Mouse (Mus musculus): ENCODE results near the gene Cdkl5. TPM values are rescaled to one million over a fixed set of nuclear protein-coding genes. Genes with fewer than 3 reads are reported as not detected.

The Cdkl5 gene
- polyA plus RNA-seq, 1 experiment from 2014 or later = 3.3 TPM

DNA sequence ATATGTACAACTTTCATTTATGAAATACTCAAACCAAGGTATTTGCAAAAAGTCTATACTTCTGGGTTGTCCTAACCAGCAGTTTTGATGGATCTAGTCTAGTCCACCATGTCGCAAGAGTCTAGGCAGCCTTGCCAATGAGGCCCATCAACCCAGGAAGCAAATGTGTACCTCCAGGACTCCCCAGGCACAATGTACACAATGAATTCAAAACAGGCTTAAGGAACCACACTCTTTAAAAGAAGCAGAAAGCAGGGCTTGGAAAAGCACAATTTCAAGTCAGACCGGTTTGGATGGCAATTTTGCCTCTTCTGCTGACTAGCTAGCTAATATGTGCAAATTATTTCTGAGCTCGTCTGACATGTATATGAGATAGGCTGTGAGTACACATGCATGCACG, 4.2 kb downstream of the Cdkl5 start:
- Histone ChIP-seq H3K36me3 (ENCODE audit: insufficient read depth, low read length) (no peaks in the 10 kb centered on the region), H3K4me3 (ENCODE audit: low read depth, low read length) (no peak overlapping the region), H3K9ac (replicated peaks; ENCODE audit: low read depth) (no peak overlapping the region), H3K4me2 (replicated peaks; ENCODE audit: low read depth, low read length) (no peak overlapping the region), H3K27me3 (replicated peaks; ENCODE audit: insufficient read depth, low read length) (no peaks in the 10 kb centered on the region), H3K27ac (ENCODE audit: low read length) (no peak overlapping the region), H3K4me1 (ENCODE audit: insufficient read depth, low read depth, low read length) (no peaks in the 10 kb centered on the region), H3K9me3 (ENCODE audit: low read length) (no peaks in the 10 kb centered on the region)
- TF ChIP-seq CTCF (IDR thresholded peaks at IDR 0.05) (no peak), EP300 (IDR thresholded peaks at IDR 0.05) (no peak)
- 61% methylated on average over 4 of the region's 4 CpGs for WGBS
- ATAC-seq (no peak), DNase-seq (ENCODE audit: low spot score) (peak; percentile 15)

DNA sequence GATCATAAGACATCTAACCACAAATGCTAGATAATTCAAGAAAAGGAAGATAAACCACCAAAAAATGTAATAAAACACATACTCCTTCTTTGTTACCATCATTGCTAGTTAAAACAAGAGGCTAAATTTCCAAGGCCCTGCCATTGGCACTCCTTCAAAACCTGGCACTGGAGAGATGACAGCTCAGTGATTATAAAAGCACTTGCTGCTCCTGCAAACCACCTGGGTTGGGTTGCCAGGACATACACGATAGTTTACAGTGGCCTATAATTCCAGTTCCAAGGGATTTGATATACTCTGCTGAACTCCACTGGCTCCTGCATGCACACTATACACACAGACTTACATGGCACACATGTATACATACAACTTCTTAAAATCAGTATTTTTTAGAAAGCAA, 16.6 kb downstream of the Cdkl5 start:
- Histone ChIP-seq H3K4me3 (ENCODE audit: low read depth, low read length) (no peak overlapping the region), H3K27ac (ENCODE audit: low read length) (no peak overlapping the region)
- no peak for ATAC-seq

DNA sequence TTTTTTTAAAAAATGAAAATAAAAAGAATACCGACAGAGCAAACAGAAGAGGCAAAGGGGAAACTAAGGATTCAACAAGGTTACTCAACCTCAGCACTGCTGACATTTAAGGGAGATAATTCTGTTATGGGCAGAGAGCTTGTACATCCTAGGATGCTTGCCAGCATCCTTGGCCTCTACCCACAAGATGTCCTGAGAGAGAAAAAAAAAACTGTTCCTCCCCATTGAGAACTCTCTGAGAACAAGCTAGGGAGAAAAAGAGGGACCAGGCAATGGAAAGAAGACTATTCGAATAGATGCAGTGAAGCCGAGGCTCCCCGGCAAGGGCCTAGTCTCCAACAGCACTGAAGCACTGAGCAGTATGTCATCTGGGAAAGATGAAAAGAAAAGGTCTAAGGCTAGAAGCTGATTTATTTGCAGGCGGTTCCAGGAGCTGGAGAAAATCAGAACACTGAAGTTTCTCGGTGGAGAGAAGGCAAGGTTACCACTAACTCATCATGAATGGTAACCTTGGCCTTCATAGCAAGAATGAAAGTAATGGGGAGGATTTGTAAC, 22.4 kb downstream of the Cdkl5 start:
- no peak overlapping the region for H3K27ac ChIP-seq (ENCODE audit: low read length)
- no peaks in the 10 kb centered on the region for H3K27me3 ChIP-seq (replicated peaks; ENCODE audit: insufficient read depth, low read length)
- H3K36me3 ChIP-seq (ENCODE audit: insufficient read depth, low read length) = no peaks in the 10 kb centered on the region
- ATAC-seq (no peak), DNase-seq (ENCODE audit: low spot score) (no peak)
- TF ChIP-seq CTCF (IDR thresholded peaks at IDR 0.05) (no peak), EP300 (IDR thresholded peaks at IDR 0.05) (no peak)
- no peak overlapping the region for H3K4me2 ChIP-seq (replicated peaks; ENCODE audit: low read depth, low read length)
- WGBS = 84% methylated on average over 6 of the region's 6 CpGs
- no peaks in the 10 kb centered on the region for H3K9me3 ChIP-seq (ENCODE audit: low read length)
- H3K4me1 ChIP-seq (ENCODE audit: insufficient read depth, low read depth, low read length) = no peaks in the 10 kb centered on the region
- no peak overlapping the region for H3K4me3 ChIP-seq (ENCODE audit: low read depth, low read length)
- no peak overlapping the region for H3K9ac ChIP-seq (replicated peaks; ENCODE audit: low read depth)

More for the DNA sequence above, 16.6 kb downstream of the Cdkl5 start:
- no peaks in the 10 kb centered on the region for H3K9me3 ChIP-seq (ENCODE audit: low read length)
- TF ChIP-seq EP300 (IDR thresholded peaks at IDR 0.05) (no peak), CTCF (IDR thresholded peaks at IDR 0.05) (no peak)
- H3K9ac ChIP-seq (replicated peaks; ENCODE audit: low read depth) = no peak overlapping the region
- DNase-seq (ENCODE audit: low spot score) = no peak
- H3K27me3 ChIP-seq (replicated peaks; ENCODE audit: insufficient read depth, low read length) = no peaks in the 10 kb centered on the region
- no peaks in the 10 kb centered on the region for H3K4me1 ChIP-seq (ENCODE audit: insufficient read depth, low read depth, low read length)
- H3K36me3 ChIP-seq (ENCODE audit: insufficient read depth, low read length) = no peaks in the 10 kb centered on the region
- 69% methylated on average over 1 of the region's 1 CpGs for WGBS
- no peak overlapping the region for H3K4me2 ChIP-seq (replicated peaks; ENCODE audit: low read depth, low read length)

DNA sequence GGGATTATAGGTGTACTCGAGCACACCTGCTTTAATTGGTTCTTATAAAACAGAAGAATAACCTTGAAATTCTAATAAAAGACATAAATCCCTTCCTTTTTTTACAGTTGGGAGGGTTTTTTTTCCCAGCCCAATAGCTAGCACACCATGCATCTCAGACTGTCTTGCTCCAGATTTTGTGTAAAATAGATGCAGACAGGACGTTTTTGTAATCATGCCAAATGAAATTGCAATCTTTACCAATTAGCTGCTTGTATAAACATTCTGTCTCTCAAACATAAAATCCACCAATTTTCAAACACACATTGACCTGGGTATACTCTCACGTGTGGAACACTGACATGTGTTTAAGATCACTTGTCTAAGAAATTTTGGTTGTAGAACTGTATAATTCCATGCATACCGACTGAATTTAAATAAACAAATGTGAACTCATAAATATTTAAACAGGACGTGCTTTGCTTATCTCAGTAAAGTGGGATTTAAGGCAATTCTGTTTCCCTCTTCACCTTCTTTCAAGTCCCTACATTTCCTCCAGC, 35.8 kb downstream of the Cdkl5 start:
- Histone ChIP-seq H3K36me3 (ENCODE audit: insufficient read depth, low read length) (no peaks in the 10 kb centered on the region), H3K9me3 (ENCODE audit: low read length) (no peaks in the 10 kb centered on the region), H3K27me3 (replicated peaks; ENCODE audit: insufficient read depth, low read length) (no peaks in the 10 kb centered on the region), H3K4me1 (ENCODE audit: insufficient read depth, low read depth, low read length) (no peaks in the 10 kb centered on the region), H3K9ac (replicated peaks; ENCODE audit: low read depth) (no peak overlapping the region), H3K27ac (ENCODE audit: low read length) (no peak overlapping the region), H3K4me3 (ENCODE audit: low read depth, low read length) (no peak overlapping the region), H3K4me2 (replicated peaks; ENCODE audit: low read depth, low read length) (no peak overlapping the region)
- no peak for DNase-seq (ENCODE audit: low spot score)
- ATAC-seq = no peak
- TF ChIP-seq EP300 (IDR thresholded peaks at IDR 0.05) (no peak), CTCF (IDR thresholded peaks at IDR 0.05) (no peak)
- WGBS = 40% methylated on average over 5 of the region's 5 CpGs

DNA sequence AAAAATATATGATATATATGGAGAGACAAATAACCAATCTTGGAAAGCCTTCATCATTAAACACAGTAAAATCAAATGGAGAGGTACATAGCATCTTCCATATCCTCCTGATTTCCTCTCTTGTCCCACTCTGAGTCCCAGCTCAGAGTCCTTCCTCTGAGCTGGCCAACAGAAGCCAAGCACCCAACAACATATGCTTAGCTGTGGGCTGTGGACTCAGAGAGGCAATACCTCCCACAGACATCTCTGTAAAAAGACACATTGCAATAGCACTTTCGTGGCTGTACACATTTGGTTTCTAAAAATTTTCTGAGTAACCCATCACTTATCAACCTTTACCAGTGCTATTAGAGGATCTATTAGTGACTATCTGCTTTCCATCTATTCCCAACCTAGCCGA, 44.9 kb downstream of the Cdkl5 start:
- ATAC-seq (no peak), DNase-seq (ENCODE audit: low spot score) (no peak)
- Histone ChIP-seq H3K27ac (ENCODE audit: low read length) (no peak overlapping the region), H3K27me3 (replicated peaks; ENCODE audit: insufficient read depth, low read length) (no peaks in the 10 kb centered on the region), H3K4me2 (replicated peaks; ENCODE audit: low read depth, low read length) (no peak overlapping the region), H3K4me3 (ENCODE audit: low read depth, low read length) (no peak overlapping the region), H3K36me3 (ENCODE audit: insufficient read depth, low read length) (no peaks in the 10 kb centered on the region), H3K9ac (replicated peaks; ENCODE audit: low read depth) (no peak overlapping the region), H3K4me1 (ENCODE audit: insufficient read depth, low read depth, low read length) (no peaks in the 10 kb centered on the region), H3K9me3 (ENCODE audit: low read length) (no peaks in the 10 kb centered on the region)
- TF ChIP-seq CTCF (IDR thresholded peaks at IDR 0.05) (no peak), EP300 (IDR thresholded peaks at IDR 0.05) (no peak)
- 73% methylated on average over 2 of the region's 2 CpGs for WGBS

DNA sequence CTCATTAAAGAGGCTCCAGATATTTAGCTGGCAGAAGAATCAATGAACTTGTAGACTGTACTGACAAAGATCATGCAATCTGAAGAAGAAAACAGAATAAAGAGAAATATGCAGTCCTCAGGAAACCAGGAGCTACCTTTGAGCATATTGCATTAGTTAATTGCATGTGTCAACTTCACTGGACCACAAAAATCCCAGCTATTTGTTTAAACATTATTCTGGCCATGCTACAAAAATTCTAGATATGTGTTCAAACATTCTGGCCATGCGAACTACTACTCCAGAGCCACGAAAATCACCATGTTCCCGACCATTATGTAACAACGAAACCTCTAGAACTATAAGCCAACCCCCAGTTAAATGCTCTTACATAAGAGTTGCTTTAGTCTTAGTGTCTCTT, 49.8 kb downstream of the Cdkl5 start:
- Histone ChIP-seq H3K4me1 (ENCODE audit: insufficient read depth, low read depth, low read length) (no peaks in the 10 kb centered on the region), H3K9ac (replicated peaks; ENCODE audit: low read depth) (no peak overlapping the region), H3K9me3 (ENCODE audit: low read length) (no peaks in the 10 kb centered on the region), H3K36me3 (ENCODE audit: insufficient read depth, low read length) (no peaks in the 10 kb centered on the region), H3K4me3 (ENCODE audit: low read depth, low read length) (no peak overlapping the region), H3K4me2 (replicated peaks; ENCODE audit: low read depth, low read length) (no peak overlapping the region), H3K27me3 (replicated peaks; ENCODE audit: insufficient read depth, low read length) (no peaks in the 10 kb centered on the region), H3K27ac (ENCODE audit: low read length) (no peak overlapping the region)
- DNase-seq (ENCODE audit: low spot score) (peak; percentile 62), ATAC-seq (peak; percentile 72)
- TF ChIP-seq EP300 (IDR thresholded peaks at IDR 0.05) (peak; percentile 95), CTCF (IDR thresholded peaks at IDR 0.05) (no peak)
- WGBS = 52% methylated on average over 4 of the region's 4 CpGs

DNA sequence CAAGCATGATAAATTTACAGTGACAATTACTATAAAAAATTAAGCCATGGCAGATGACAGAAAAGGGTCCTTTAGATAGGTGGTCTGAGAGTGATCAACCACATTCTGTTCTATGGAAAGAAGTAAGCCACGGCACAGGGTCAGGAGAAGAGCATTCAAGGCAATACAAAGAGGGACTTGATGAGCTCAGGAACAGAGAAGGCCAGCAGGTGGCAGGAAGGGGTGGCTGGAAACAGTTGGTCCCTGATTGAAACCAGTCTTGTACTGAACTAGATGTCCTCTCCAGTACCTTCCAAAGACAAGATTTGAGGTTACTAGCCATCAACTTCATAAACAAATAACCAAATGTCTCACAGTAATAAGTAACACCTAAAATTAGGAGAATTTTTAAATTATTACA, 59.0 kb downstream of the Cdkl5 start:
- Histone ChIP-seq H3K4me3 (ENCODE audit: low read depth, low read length) (no peak overlapping the region), H3K4me1 (ENCODE audit: insufficient read depth, low read depth, low read length) (no peaks in the 10 kb centered on the region), H3K36me3 (ENCODE audit: insufficient read depth, low read length) (no peaks in the 10 kb centered on the region), H3K4me2 (replicated peaks; ENCODE audit: low read depth, low read length) (no peak overlapping the region), H3K27me3 (replicated peaks; ENCODE audit: insufficient read depth, low read length) (no peaks in the 10 kb centered on the region), H3K9me3 (ENCODE audit: low read length) (no peaks in the 10 kb centered on the region), H3K9ac (replicated peaks; ENCODE audit: low read depth) (no peak overlapping the region), H3K27ac (ENCODE audit: low read length) (no peak overlapping the region)
- DNase-seq (ENCODE audit: low spot score) (peak; percentile 6), ATAC-seq (no peak)
- TF ChIP-seq CTCF (IDR thresholded peaks at IDR 0.05) = peak; percentile 58
- no peak for TF ChIP-seq EP300 (IDR thresholded peaks at IDR 0.05)
- WGBS = 71% methylated on average over 1 of the region's 1 CpGs

Measured in lung, postnatal 0 days (tissue).